Mouse (Mus musculus) limb, embryonic 14.5 days (tissue): ENCODE measurements at regions not wholly inside any gene's neighbourhood (a gene's known extent, or its start where the extent isn't known, plus 50 kb on each side); places are given as distances from the start of the nearest gene placed in this dataset.

Source experiments
- ATAC-seq: fragments of 200-750 bp; cut with Nextera tagmentation; 2 replicates; pipeline ENCODE4 v1.8.0; 2017; ENCODE audit warnings: low read depth, moderate number of reproducible peaks, moderate TSS enrichment; ENCODE audit not compliant: low FRiP score
- DNase-seq: peaks from one replicate; pipeline ENCODE4 v3.0.0-alpha.2; 2015; ENCODE audit warnings: low spot score
- H3K27ac ChIP-seq: fragments of 300-500 bp; sonication (generic); replicated peaks from 2 replicates; pipeline ENCODE4 v1.5.1; 2014; ENCODE audit warnings: low read depth, mild to moderate bottlenecking, low read length, moderate library complexity, mixed read lengths
- H3K27me3 ChIP-seq: fragments of 300-500 bp; sonication (generic); 2 replicates; pipeline ENCODE4 v1.6.1; 2014; ENCODE audit warnings: low read length, mixed read lengths; ENCODE audit not compliant: control insufficient read depth, insufficient read depth
- H3K36me3 ChIP-seq: fragments of 300-500 bp; sonication (generic); 2 replicates; pipeline ENCODE4 v1.6.1; 2014; ENCODE audit warnings: mild to moderate bottlenecking, low read length, moderate library complexity, mixed read lengths; ENCODE audit not compliant: control insufficient read depth, insufficient read depth
- H3K4me1 ChIP-seq: fragments of 300-500 bp; sonication (generic); 2 replicates; pipeline ENCODE4 v1.6.1; 2014; ENCODE audit warnings: antibody characterized with exemption, low read length, mixed read lengths; ENCODE audit not compliant: control insufficient read depth, insufficient read depth
- H3K4me2 ChIP-seq: fragments of 300-500 bp; sonication (generic); replicated peaks from 2 replicates; pipeline ENCODE4 v1.6.1; 2014; ENCODE audit warnings: low read depth, mild to moderate bottlenecking, low read length, moderate library complexity; ENCODE audit not compliant: severe bottlenecking
- H3K4me3 ChIP-seq: fragments of 300-500 bp; sonication (generic); replicated peaks from 2 replicates; pipeline ENCODE4 v1.5.1; 2014; ENCODE audit warnings: low read length
- H3K9ac ChIP-seq: fragments of 300-500 bp; sonication (generic); 2 replicates; pipeline ENCODE4 v1.6.1; 2014; ENCODE audit warnings: mild to moderate bottlenecking, low read depth, low read length, moderate library complexity; ENCODE audit not compliant: severe bottlenecking
- H3K9me3 ChIP-seq: fragments of 300-500 bp; sonication (generic); 2 replicates; pipeline ENCODE4 v1.6.1; 2016; ENCODE audit warnings: low read length; ENCODE audit not compliant: control insufficient read depth
- POLR2A ChIP-seq: fragments of 200-500 bp; IDR thresholded peaks from 2 replicates; pipeline ENCODE4 v1.8.0; 2012; ENCODE audit warnings: inconsistent platforms, mild to moderate bottlenecking, moderate library complexity, borderline replicate concordance; ENCODE audit not compliant: insufficient read depth, insufficient read length; ENCODE audit errors: extremely low read depth
- WGBS: fragments of 180-500 bp; shearing (Covaris S2); extraction: QIAGEN DNeasy Blood & Tissue Kit; methylation state at CpG from one replicate; pipeline ENCODE4 v1.1.7; 2014; 5-methylcytosine and 5-hydroxymethylcytosine counted together

DNA sequence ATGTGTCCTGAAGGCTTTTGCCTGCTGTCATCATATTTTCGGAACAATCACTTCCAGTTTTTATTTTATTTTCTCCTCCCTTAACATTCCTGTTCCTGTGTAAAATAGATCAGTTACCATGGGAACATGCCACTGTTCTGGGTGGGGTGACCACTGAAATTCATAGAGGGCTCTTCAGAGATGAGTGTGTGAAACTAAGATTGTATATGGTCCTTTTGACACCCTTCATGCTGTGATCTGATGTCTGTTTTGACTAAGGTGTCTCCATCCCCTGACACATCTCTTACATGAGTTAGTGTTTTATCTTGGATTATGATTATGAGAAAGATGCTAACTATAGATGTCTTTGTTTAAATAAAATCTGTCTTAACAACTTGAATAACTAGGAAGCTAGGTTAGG is 184.3 kb downstream of the Ube2e3 start:
- H3K27ac ChIP-seq: no peak overlapping the region
- ATAC-seq (no peak), DNase-seq (no peak)
- H3K27me3 ChIP-seq: no peaks in the 10 kb centered on the region
- no peak overlapping the region for H3K9ac ChIP-seq
- H3K4me2 ChIP-seq: no peak overlapping the region
- no peak for TF ChIP-seq POLR2A
- no peaks in the 10 kb centered on the region for H3K9me3 ChIP-seq
- no peak overlapping the region for H3K4me3 ChIP-seq
- 0 out of 2 replicates have a peak, but pooled peaks cover 3% of the 10 kb centered on the region for H3K4me1 ChIP-seq
- WGBS: 77% methylated on average over 1 of the region's 1 CpGs
- H3K36me3 ChIP-seq: no peaks in the 10 kb centered on the region

DNA sequence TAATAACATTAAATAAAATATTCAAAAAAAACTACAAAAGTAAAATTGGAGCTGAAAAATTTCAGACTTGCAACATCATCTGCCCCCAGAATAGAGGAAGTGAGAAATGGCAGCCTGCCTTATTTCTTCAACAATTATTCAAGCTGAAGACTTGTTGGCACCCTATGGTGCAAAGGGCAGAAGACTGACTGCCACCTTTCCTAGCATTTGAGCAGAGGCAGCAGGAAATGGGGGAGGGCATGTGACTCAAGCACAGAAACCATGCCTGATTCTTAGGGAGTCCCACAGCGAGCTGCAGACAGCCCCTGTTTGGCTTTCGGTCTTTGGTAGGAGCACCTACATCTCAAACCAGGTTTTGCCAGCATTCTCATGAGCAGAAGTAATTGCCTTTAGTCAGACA is 188.2 kb downstream of the Ube2e3 start:
- TF ChIP-seq POLR2A: no peak
- H3K4me1 ChIP-seq: no peaks in the 10 kb centered on the region
- H3K27me3 ChIP-seq: no peaks in the 10 kb centered on the region
- H3K36me3 ChIP-seq: no peaks in the 10 kb centered on the region
- no peak overlapping the region for H3K4me3 ChIP-seq
- no peak overlapping the region for H3K9ac ChIP-seq
- WGBS: 74% methylated on average over 2 of the region's 2 CpGs
- no peak for ATAC-seq
- no peak for DNase-seq
- H3K27ac ChIP-seq: no peak overlapping the region
- H3K4me2 ChIP-seq: no peak overlapping the region
- no peaks in the 10 kb centered on the region for H3K9me3 ChIP-seq

DNA sequence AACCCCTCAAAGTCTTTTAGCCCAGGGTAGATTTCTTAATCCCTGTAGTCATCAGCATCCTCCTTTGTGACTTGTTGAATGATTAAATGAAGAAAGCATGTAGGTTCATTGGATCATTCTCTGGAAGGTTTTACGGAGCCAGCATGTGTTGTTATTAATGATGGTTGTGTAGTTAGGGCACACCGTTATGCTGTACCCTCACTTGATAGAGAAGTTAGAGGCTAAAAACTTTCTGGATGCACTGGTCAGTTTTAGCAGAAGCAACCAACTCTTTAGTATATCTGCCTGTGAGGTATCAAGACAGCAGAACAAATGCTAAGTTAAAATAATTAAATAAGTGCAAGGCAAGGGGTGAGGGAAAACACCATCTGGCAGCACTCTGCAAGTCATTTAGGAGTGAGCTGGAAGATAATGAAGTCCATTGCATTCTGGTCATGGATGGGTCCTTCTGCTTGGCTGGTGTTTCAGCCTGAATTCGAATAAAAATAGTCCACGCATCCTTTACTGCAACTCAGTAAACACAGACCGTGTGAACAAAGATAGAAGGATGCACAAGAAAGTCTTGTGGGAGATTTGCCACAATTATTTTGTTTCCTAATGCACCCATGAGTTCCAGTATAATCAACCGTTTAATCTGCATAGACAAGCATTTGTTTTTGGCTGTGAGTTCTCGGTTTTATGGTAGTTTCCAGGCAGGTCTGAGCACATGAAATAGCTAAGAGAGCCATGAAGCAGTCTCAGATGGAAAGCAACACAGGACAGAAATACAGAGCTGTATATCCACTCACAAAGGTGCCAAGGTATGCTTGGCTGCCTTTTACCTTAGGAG is 191.4 kb downstream of the Ube2e3 start:
- 73% methylated on average over 7 of the region's 7 CpGs for WGBS
- TF ChIP-seq POLR2A: no peak
- ATAC-seq: no peak

DNA sequence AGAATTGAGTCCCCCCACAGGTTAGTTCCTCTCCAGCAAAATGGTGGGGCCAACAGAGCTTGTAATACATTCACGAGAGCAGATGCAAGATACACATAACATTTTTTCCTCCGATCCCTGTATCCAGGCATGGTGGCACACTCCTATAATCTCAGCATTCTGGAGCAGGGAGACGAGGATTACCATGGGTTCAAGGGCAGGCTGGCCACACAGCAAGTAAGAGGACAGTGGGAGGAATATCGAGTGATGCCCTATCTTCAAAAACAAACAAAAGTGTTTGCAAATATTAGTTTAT is 192.0 kb downstream of the Ube2e3 start:
- Histone ChIP-seq H3K27me3 (no peaks in the 10 kb centered on the region), H3K4me3 (no peak overlapping the region), H3K4me2 (no peak overlapping the region), H3K9me3 (no peaks in the 10 kb centered on the region), H3K36me3 (no peaks in the 10 kb centered on the region), H3K9ac (no peak overlapping the region), H3K27ac (no peak overlapping the region), H3K4me1 (no peaks in the 10 kb centered on the region; the same call in 1 of the 2 replicates)
- no peak for TF ChIP-seq POLR2A
- DNase-seq: no peak
- WGBS: 83% methylated on average over 4 of the region's 4 CpGs
- no peak for ATAC-seq

More for the DNA sequence above, 191.4 kb downstream of the Ube2e3 start:
- H3K4me2 ChIP-seq: no peak overlapping the region
- no peaks in the 10 kb centered on the region for H3K36me3 ChIP-seq
- H3K4me3 ChIP-seq: no peak overlapping the region
- no peak overlapping the region for H3K27ac ChIP-seq
- DNase-seq: no peak
- H3K4me1 ChIP-seq: no peaks in the 10 kb centered on the region; the same call in 1 of the 2 replicates
- no peaks in the 10 kb centered on the region for H3K9me3 ChIP-seq
- H3K9ac ChIP-seq: no peak overlapping the region
- no peaks in the 10 kb centered on the region for H3K27me3 ChIP-seq

DNA sequence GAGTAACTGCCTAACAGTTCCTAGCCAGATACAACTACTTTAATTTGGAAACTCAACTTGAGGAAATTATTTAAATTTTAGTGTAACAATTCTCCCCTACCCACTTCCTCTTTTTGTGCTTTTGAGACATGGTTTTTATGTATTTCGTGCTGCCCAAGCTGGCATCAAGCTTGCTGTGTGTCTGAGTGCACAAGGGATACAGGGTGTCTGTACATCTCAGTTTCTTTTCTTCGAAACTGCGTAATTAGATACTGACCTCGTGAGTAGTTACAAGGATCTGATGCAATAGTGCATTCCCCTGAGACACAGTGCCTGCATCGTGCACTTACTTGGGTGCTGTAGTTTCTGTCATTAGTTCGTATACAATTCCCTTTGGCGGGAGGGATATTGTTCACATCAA is 192.4 kb downstream of the Ube2e3 start:
- no peak for TF ChIP-seq POLR2A
- DNase-seq (no peak), ATAC-seq (no peak)
- H3K27me3 ChIP-seq: no peaks in the 10 kb centered on the region
- H3K4me1 ChIP-seq: no peaks in the 10 kb centered on the region; the same call in 1 of the 2 replicates
- H3K27ac ChIP-seq: no peak overlapping the region
- no peak overlapping the region for H3K4me2 ChIP-seq
- H3K9ac ChIP-seq: no peak overlapping the region
- 70% methylated on average over 7 of the region's 7 CpGs for WGBS
- H3K36me3 ChIP-seq: no peaks in the 10 kb centered on the region
- no peak overlapping the region for H3K4me3 ChIP-seq
- no peaks in the 10 kb centered on the region for H3K9me3 ChIP-seq

DNA sequence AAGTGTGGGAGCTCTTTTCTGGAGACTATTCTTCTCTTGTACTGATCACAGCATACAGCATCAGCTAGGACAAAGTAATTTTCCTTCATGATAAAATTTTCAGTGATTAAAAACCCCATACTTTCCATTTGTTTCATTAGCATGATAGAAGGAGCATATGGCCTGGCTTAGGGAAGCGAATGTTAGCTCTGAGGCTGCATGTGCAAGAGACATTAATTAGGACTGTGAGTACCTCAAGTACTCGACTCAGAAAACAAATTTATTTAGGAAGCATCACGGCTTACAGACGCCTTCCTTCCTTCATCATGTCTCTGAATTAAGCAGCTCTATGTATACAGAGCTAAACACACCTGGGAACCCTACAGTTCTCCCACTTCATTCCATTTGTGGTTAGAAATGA is 193.6 kb upstream of the Itga4 start:
- DNase-seq (no peak), ATAC-seq (no peak)
- 80% methylated on average over 4 of the region's 4 CpGs for whole genome bisulfite sequencing
- Histone ChIP-seq H3K9ac (no peak overlapping the region), H3K4me1 (no peaks in the 10 kb centered on the region; the same call in 1 of the 2 replicates), H3K4me3 (no peak overlapping the region), H3K36me3 (no peaks in the 10 kb centered on the region), H3K9me3 (no peaks in the 10 kb centered on the region), H3K27ac (no peak overlapping the region), H3K27me3 (no peaks in the 10 kb centered on the region), H3K4me2 (no peak overlapping the region)
- TF ChIP-seq POLR2A: no peak
